In genomic region chr5:27604132-27604531, GRCm38 (mm10) we compare ENCODE assay signal across 23 mouse cellular contexts.
A peak's percentile ranks its signal among the peaks of the same experiment; 100 is the strongest.
DNase-seq lines count a peak whose midpoint lies in the region; ATAC-seq lines count a peak whose summit lies in the region.
"Had no signal": no experiment of that assay in that cellular context is flagged by ENCODE, and none has a peak within 500 bp of the region (broad histone marks: within the 10 kb centered on the region; RNA-seq: fewer than 3 reads in every experiment).

No protein-coding gene starts in this region.

- peak; percentile 25 for DNase-seq in forebrain, embryonic 14.5 days (ENCODE audit: low spot score)
- DNase-seq in frontal cortex, postnatal 36 days (ENCODE audit: low spot score in 2 of 2) = no peak
- DNase-seq in midbrain, embryonic 11.5 days (ENCODE audit: low spot score, missing footprints) = no peak
- peak; percentile 48 for DNase-seq in telencephalon, adult 2 months (ENCODE audit: low read depth, low spot score)
- no peak for DNase-seq in thymus, postnatal 14 days
- DNase-seq: adrenal gland, adult 8-10 months; adrenal gland, postnatal 25 days; cerebellum, adult 18-20 months; cerebellum, adult 9-10 months; cerebellum, postnatal 14 days; gastrocnemius, postnatal 25 days; heart, adult 2 months; heart, postnatal 14 days; heart, postnatal 4 days had no signal

- WGBS in forebrain, embryonic 14.5 days = 71% methylated on average over 1 of the region's 1 CpGs
- WGBS in forebrain, embryonic 15.5 days = 77% methylated on average over 1 of the region's 1 CpGs
- 80% methylated on average over 1 of the region's 1 CpGs for WGBS in midbrain, embryonic 16.5 days
- WGBS in midbrain, embryonic 11.5 days = 75% methylated on average over 1 of the region's 1 CpGs

- H3K27me3 ChIP-seq in forebrain, embryonic 14.5 days (replicated peaks; ENCODE audit: control insufficient read depth, insufficient read depth, low read length) = no peaks in the 10 kb centered on the region
- H3K27me3 ChIP-seq in forebrain, embryonic 15.5 days = no peaks in the 10 kb centered on the region
- no peaks in the 10 kb centered on the region for H3K27me3 ChIP-seq in midbrain, embryonic 16.5 days (ENCODE audit: control insufficient read depth, insufficient read depth, low read depth, low read length)
- no peaks in the 10 kb centered on the region for H3K27me3 ChIP-seq in midbrain, embryonic 11.5 days (ENCODE audit: control insufficient read depth, insufficient read depth, low read length)
- H3K27me3 ChIP-seq: heart, embryonic 13.5 days; hindbrain, embryonic 12.5 days; hindbrain, embryonic 15.5 days; intestine, embryonic 15.5 days had no signal

- H3K4me1 ChIP-seq in forebrain, embryonic 14.5 days (ENCODE audit: control insufficient read depth, insufficient read depth, low read length) = no peaks in the 10 kb centered on the region
- H3K4me1 ChIP-seq in forebrain, embryonic 15.5 days = no peaks in the 10 kb centered on the region
- H3K4me1 ChIP-seq in midbrain, embryonic 16.5 days (ENCODE audit: control insufficient read depth, insufficient read depth, low read length) = peaks cover 11% of the 10 kb centered on the region
- H3K4me1 ChIP-seq in midbrain, embryonic 11.5 days (ENCODE audit: control insufficient read depth, insufficient read depth, low read length) = no peaks in the 10 kb centered on the region
- H3K4me1 ChIP-seq: heart, embryonic 10.5 days; heart, embryonic 13.5 days; hindbrain, embryonic 12.5 days; intestine, embryonic 15.5 days had no signal

- no peak overlapping the region for H3K9ac ChIP-seq in forebrain, embryonic 14.5 days (ENCODE audit: low read length)
- H3K9ac ChIP-seq in forebrain, embryonic 15.5 days (replicated peaks) = no peak overlapping the region
- H3K9ac ChIP-seq in midbrain, embryonic 16.5 days (ENCODE audit: low read depth, low read length) = no peak overlapping the region
- no peak overlapping the region for H3K9ac ChIP-seq in midbrain, embryonic 11.5 days (ENCODE audit: low read length)
- H3K9ac ChIP-seq: heart, embryonic 13.5 days; hindbrain, embryonic 12.5 days; hindbrain, embryonic 15.5 days; intestine, embryonic 15.5 days had no signal

- no peaks in the 10 kb centered on the region for H3K9me3 ChIP-seq in forebrain, embryonic 14.5 days (replicated peaks; ENCODE audit: control insufficient read depth, low read length)
- no peaks in the 10 kb centered on the region for H3K9me3 ChIP-seq in forebrain, embryonic 15.5 days
- H3K9me3 ChIP-seq in midbrain, embryonic 16.5 days (replicated peaks; ENCODE audit: control insufficient read depth, low read length, poor library complexity, severe bottlenecking) = no peaks in the 10 kb centered on the region
- no peaks in the 10 kb centered on the region for H3K9me3 ChIP-seq in midbrain, embryonic 11.5 days (ENCODE audit: control insufficient read depth, low read length)
- H3K9me3 ChIP-seq: heart, embryonic 10.5 days; heart, embryonic 13.5 days; hindbrain, embryonic 12.5 days; hindbrain, embryonic 15.5 days; intestine, embryonic 15.5 days had no signal

- H3K4me2 ChIP-seq in forebrain, embryonic 14.5 days (ENCODE audit: low read length) = no peak overlapping the region
- H3K4me2 ChIP-seq in forebrain, embryonic 15.5 days (replicated peaks) = no peak overlapping the region
- no peak overlapping the region for H3K4me2 ChIP-seq in midbrain, embryonic 16.5 days (ENCODE audit: low read length)
- H3K4me2 ChIP-seq in midbrain, embryonic 11.5 days = no peak overlapping the region
- H3K4me2 ChIP-seq: heart, embryonic 13.5 days; hindbrain, embryonic 12.5 days; hindbrain, embryonic 15.5 days; intestine, embryonic 15.5 days had no signal

- no peak overlapping the region for H3K27ac ChIP-seq in forebrain, embryonic 14.5 days (ENCODE audit: low read depth, low read length)
- no peak overlapping the region for H3K27ac ChIP-seq in forebrain, embryonic 15.5 days (replicated peaks)
- H3K27ac ChIP-seq in midbrain, embryonic 16.5 days (ENCODE audit: low read length) = peak overlapping the region; percentile 32
- no peak overlapping the region for H3K27ac ChIP-seq in midbrain, embryonic 11.5 days (ENCODE audit: low read depth, low read length)
- H3K27ac ChIP-seq: heart, adult 2 months; heart, embryonic 10.5 days; heart, embryonic 13.5 days; hindbrain, embryonic 12.5 days; hindbrain, embryonic 15.5 days; intestine, embryonic 15.5 days had no signal

- no peak for ATAC-seq in forebrain, embryonic 14.5 days
- no peak for ATAC-seq in forebrain, embryonic 15.5 days (replicated peaks)
- ATAC-seq in frontal cortex, adult (ENCODE audit: low TSS enrichment) = peak; percentile 64
- no peak for ATAC-seq in midbrain, embryonic 16.5 days
- no peak for ATAC-seq in midbrain, embryonic 11.5 days (ENCODE audit: low FRiP score)
- ATAC-seq: activated CD4-positive, CD25-positive, alpha-beta regulatory T cell, adult 4 months; intestine, embryonic 15.5 days had no signal

- H3K4me3 ChIP-seq in forebrain, embryonic 14.5 days (ENCODE audit: low read depth, low read length) = no peak overlapping the region
- no peak overlapping the region for H3K4me3 ChIP-seq in forebrain, embryonic 15.5 days
- H3K4me3 ChIP-seq in midbrain, embryonic 16.5 days (ENCODE audit: low read depth, low read length) = no peak overlapping the region
- H3K4me3 ChIP-seq in midbrain, embryonic 11.5 days (ENCODE audit: low read depth, low read length) = no peak overlapping the region
- H3K4me3 ChIP-seq: heart, adult 2 months; heart, embryonic 10.5 days; heart, embryonic 13.5 days; hindbrain, embryonic 12.5 days; hindbrain, embryonic 15.5 days; intestine, embryonic 15.5 days had no signal

- no peaks in the 10 kb centered on the region for H3K36me3 ChIP-seq in forebrain, embryonic 14.5 days (ENCODE audit: control insufficient read depth, insufficient read depth, low read length)
- H3K36me3 ChIP-seq in forebrain, embryonic 15.5 days = no peaks in the 10 kb centered on the region
- H3K36me3 ChIP-seq in midbrain, embryonic 16.5 days (ENCODE audit: control insufficient read depth, insufficient read depth, low read length) = no peaks in the 10 kb centered on the region
- H3K36me3 ChIP-seq in midbrain, embryonic 11.5 days (ENCODE audit: control insufficient read depth, insufficient read depth, low read length) = no peaks in the 10 kb centered on the region
- H3K36me3 ChIP-seq: heart, embryonic 10.5 days; heart, embryonic 13.5 days; hindbrain, embryonic 12.5 days; intestine, embryonic 15.5 days had no signal

Comparison
In these comparisons a context has a peak if more than half of its experiments do, and no peak if none do; other contexts are left out.
1. DNase-seq: peak in forebrain, embryonic 14.5 days (single experiment) and telencephalon, adult 2 months (single experiment); none in frontal cortex, postnatal 36 days (0 of 2), midbrain, embryonic 11.5 days (single experiment) and thymus, postnatal 14 days (single experiment).